Mouse (Mus musculus): ENCODE measurements around the gene Clybl. TPM values are rescaled to one million over a fixed set of nuclear protein-coding genes. Genes with fewer than 3 reads are reported as not detected.

The Clybl gene
- polyA plus RNA-seq, 1 experiment from 2014 or later, result 20.7 TPM

DNA sequence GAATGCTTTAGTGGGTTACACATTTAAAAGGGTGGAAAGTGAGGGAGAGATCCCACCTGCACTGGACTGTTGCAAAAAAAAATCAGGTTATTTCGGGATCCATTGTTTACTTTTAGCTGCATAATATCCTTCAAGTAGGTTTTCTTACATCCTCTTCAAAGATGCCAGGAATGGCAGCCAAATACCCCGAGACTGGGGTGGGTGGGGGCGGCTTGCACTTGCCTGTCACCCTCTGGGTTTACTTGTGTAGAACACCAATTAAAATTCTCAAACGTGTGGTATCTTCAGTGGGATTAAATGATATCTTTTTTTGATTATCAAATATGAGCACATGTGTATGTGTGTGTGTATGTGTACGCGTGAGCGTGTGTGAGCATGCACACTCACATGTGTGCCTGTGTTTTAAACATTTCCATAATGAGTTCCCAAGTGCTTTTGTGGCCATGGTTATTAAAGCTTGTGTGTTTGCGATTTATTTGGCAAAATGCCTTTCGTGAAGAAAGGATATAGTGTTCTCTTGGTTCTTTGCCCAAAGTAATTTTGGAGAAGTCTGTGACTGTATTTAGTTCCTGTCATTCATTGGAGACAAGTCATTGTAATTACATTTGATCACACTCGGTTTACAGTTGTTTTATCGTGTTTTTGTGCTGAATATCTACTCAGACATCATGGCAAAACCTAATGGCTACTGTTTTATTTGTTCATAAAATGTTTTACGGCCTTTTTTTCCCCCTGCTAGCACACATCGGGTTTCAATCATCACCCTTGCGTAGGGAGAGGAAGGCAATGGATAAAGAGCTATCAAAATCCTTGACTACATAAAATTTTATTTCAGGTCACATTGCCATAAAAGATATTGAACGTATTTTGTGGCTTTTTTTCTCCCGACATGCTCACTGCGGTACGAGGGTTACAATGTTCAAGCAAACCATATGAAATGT, 65.7 kb downstream of the Clybl start:
- ATAC-seq (ENCODE audit: insufficient read depth), result no peak
- Histone ChIP-seq H3K4me2 (no peak overlapping the region), H3K27me3 (ENCODE audit: insufficient read depth, low read length) (no peaks in the 10 kb centered on the region), H3K4me3 (ENCODE audit: low read depth, low read length) (no peak overlapping the region), H3K9ac (no peak overlapping the region), H3K9me3 (ENCODE audit: low read depth, low read length) (no peaks in the 10 kb centered on the region), H3K4me1 (ENCODE audit: insufficient read depth) (no peaks in the 10 kb centered on the region), H3K27ac (ENCODE audit: low read depth) (no peak overlapping the region), H3K36me3 (ENCODE audit: insufficient read depth) (no peaks in the 10 kb centered on the region)
- no peak for DNase-seq
- TF ChIP-seq CTCF (IDR thresholded peaks at IDR 0.05; ENCODE audit: low read depth), result no peak
- WGBS, result 77% methylated on average over 18 of the region's 18 CpGs

DNA sequence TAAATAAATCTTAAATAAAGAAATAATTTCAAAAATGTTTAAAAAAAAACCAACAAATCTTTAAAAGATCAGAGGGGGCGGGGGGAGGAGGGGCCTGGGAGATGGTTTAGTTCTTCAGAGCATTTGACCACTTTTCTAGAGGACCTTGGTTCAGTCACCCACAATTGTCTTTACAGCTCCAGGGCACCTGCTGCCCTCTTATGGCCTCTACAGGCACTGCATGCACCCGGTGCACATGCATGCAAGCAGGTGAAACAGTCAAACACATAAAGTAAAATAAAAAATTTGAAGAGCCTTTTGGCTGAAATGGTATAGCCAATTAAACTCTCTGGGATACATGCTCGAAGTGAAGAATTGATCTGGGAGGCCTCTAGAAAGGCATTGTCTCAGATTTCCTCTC, 67.6 kb downstream of the Clybl start:
- Histone ChIP-seq H3K9ac (no peak overlapping the region), H3K4me2 (no peak overlapping the region), H3K4me1 (ENCODE audit: insufficient read depth) (no peaks in the 10 kb centered on the region), H3K27me3 (ENCODE audit: insufficient read depth, low read length) (no peaks in the 10 kb centered on the region; the same call in 1 of the 2 replicates), H3K36me3 (ENCODE audit: insufficient read depth) (no peaks in the 10 kb centered on the region), H3K27ac (ENCODE audit: low read depth) (no peak overlapping the region), H3K4me3 (ENCODE audit: low read depth, low read length) (no peak overlapping the region), H3K9me3 (ENCODE audit: low read depth, low read length) (no peaks in the 10 kb centered on the region)
- DNase-seq (no peak), ATAC-seq (ENCODE audit: insufficient read depth) (no peak)
- peak; percentile 42 for TF ChIP-seq CTCF (IDR thresholded peaks at IDR 0.05; ENCODE audit: low read depth)
- 76% methylated on average over 3 of the region's 3 CpGs for WGBS

- Histone ChIP-seq H3K4me1 (ENCODE audit: insufficient read depth) (no peaks in the 10 kb centered on the region), H3K9ac (no peak overlapping the region), H3K4me3 (ENCODE audit: low read depth, low read length) (no peak overlapping the region), H3K27me3 (ENCODE audit: insufficient read depth, low read length) (peaks cover 18% of the 10 kb centered on the region), H3K36me3 (ENCODE audit: insufficient read depth) (no peaks in the 10 kb centered on the region), H3K27ac (ENCODE audit: low read depth) (no peak overlapping the region), H3K4me2 (no peak overlapping the region), H3K9me3 (ENCODE audit: low read depth, low read length) (no peaks in the 10 kb centered on the region)
- ATAC-seq (ENCODE audit: insufficient read depth), result no peak
- DNase-seq, result no peak
- no peak for TF ChIP-seq CTCF (IDR thresholded peaks at IDR 0.05; ENCODE audit: low read depth)
These were observed 69.8 kb downstream of the Clybl start for GRCm38 (mm10) chr14:122251346-122251745.

- H3K27me3 ChIP-seq (ENCODE audit: insufficient read depth, low read length), result peaks cover 34% of the 10 kb centered on the region
- no peak overlapping the region for H3K4me3 ChIP-seq (ENCODE audit: low read depth, low read length)
- no peak; the same call in 1 of the 2 replicates for ATAC-seq (ENCODE audit: insufficient read depth)
- H3K27ac ChIP-seq (ENCODE audit: low read depth), result no peak overlapping the region
- no peaks in the 10 kb centered on the region for H3K9me3 ChIP-seq (ENCODE audit: low read depth, low read length)
- DNase-seq, result no peak
- no peaks in the 10 kb centered on the region for H3K4me1 ChIP-seq (ENCODE audit: insufficient read depth)
- H3K4me2 ChIP-seq, result no peak overlapping the region
- no peak overlapping the region for H3K9ac ChIP-seq
- 7% methylated on average over 21 of the region's 21 CpGs for WGBS
- no peaks in the 10 kb centered on the region for H3K36me3 ChIP-seq (ENCODE audit: insufficient read depth)
- no peak for TF ChIP-seq CTCF (IDR thresholded peaks at IDR 0.05; ENCODE audit: low read depth)
These were observed 74.2 kb downstream of the Clybl start for GRCm38 (mm10) chr14:122255562-122256260.

DNA sequence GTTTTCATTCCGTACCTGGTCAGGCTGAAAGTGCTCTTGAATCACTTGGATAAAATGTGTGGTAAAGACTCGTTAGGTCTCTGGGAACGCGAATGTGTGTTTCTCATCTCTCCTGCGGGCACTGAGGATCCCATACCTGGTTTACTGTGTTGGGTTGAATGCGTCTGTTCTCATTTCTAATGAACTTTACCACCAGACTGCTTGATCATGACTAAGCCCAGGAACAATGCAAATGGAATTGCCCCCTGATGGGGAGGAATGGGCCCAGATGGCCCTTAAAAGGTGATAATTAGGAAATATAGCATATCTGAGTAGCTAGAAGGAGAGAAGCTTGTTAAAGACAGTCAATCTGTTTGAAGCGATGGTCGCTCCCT, 74.7 kb downstream of the Clybl start:
- no peaks in the 10 kb centered on the region for H3K4me1 ChIP-seq (ENCODE audit: insufficient read depth)
- no peaks in the 10 kb centered on the region for H3K36me3 ChIP-seq (ENCODE audit: insufficient read depth)
- H3K9ac ChIP-seq, result no peak overlapping the region
- ATAC-seq (ENCODE audit: insufficient read depth) (no peak), DNase-seq (no peak)
- no peak for TF ChIP-seq CTCF (IDR thresholded peaks at IDR 0.05; ENCODE audit: low read depth)
- no peak overlapping the region for H3K4me3 ChIP-seq (ENCODE audit: low read depth, low read length)
- peaks cover 34% of the 10 kb centered on the region for H3K27me3 ChIP-seq (ENCODE audit: insufficient read depth, low read length)
- H3K9me3 ChIP-seq (ENCODE audit: low read depth, low read length), result no peaks in the 10 kb centered on the region
- WGBS, result 22% methylated on average over 8 of the region's 8 CpGs
- H3K27ac ChIP-seq (ENCODE audit: low read depth), result no peak overlapping the region
- no peak overlapping the region for H3K4me2 ChIP-seq

DNA sequence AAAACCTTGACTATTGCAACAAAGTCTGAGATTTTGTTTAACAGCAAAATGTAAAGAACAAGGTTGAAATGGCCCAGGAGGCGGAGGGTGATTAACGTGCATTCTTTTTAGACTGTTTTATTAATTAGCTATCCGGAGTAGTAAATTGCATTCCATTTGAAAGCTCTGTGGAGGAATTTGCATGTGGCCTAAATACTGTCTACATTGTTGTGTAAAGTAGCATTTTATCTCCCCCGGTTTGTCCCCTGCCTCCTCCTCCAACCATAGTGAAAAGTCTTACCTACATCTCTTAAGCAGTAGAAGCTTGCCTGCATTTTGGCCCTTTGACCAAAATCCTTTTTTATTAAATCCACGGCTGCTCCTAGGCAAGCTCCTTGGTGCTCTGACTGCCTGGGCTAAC, 76.8 kb downstream of the Clybl start:
- no peak overlapping the region for H3K27ac ChIP-seq (ENCODE audit: low read depth)
- no peak for DNase-seq
- H3K4me2 ChIP-seq, result no peak overlapping the region
- no peaks in the 10 kb centered on the region for H3K36me3 ChIP-seq (ENCODE audit: insufficient read depth)
- no peak overlapping the region for H3K4me3 ChIP-seq (ENCODE audit: low read depth, low read length)
- peaks cover 34% of the 10 kb centered on the region for H3K27me3 ChIP-seq (ENCODE audit: insufficient read depth, low read length)
- H3K9ac ChIP-seq, result no peak overlapping the region
- no peak for TF ChIP-seq CTCF (IDR thresholded peaks at IDR 0.05; ENCODE audit: low read depth)
- ATAC-seq (ENCODE audit: insufficient read depth), result no peak
- no peaks in the 10 kb centered on the region for H3K9me3 ChIP-seq (ENCODE audit: low read depth, low read length)
- 48% methylated on average over 5 of the region's 5 CpGs for WGBS
- H3K4me1 ChIP-seq (ENCODE audit: insufficient read depth), result no peaks in the 10 kb centered on the region

DNA sequence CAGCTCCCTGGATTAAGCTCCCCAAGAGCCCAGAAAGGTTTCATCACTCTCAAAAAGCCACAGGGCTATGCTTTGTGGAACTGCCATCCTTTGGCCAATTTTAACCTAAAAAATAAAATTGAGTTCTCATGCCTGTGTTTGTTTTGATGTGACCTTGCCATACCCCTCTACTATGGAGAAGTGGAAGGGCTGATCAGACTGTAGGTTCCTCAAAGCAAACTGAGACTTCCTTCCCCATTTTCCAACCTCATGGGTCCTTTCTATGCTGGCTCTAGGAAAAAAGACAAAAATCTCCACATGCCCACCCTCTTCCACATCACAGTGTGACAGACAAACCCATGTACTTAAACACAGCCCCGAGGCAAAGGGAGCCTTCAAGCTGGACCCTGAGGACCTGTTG, 79.7 kb downstream of the Clybl start:
- no peaks in the 10 kb centered on the region for H3K9me3 ChIP-seq (ENCODE audit: low read depth, low read length)
- no peaks in the 10 kb centered on the region for H3K4me1 ChIP-seq (ENCODE audit: insufficient read depth)
- no peak for DNase-seq
- H3K27me3 ChIP-seq (ENCODE audit: insufficient read depth, low read length), result peaks cover 18% of the 10 kb centered on the region
- no peak overlapping the region for H3K9ac ChIP-seq
- TF ChIP-seq CTCF (IDR thresholded peaks at IDR 0.05; ENCODE audit: low read depth), result no peak
- H3K27ac ChIP-seq (ENCODE audit: low read depth), result no peak overlapping the region
- H3K4me3 ChIP-seq (ENCODE audit: low read depth, low read length), result no peak overlapping the region
- WGBS, result 82% methylated on average over 1 of the region's 1 CpGs
- H3K4me2 ChIP-seq, result no peak overlapping the region
- no peaks in the 10 kb centered on the region for H3K36me3 ChIP-seq (ENCODE audit: insufficient read depth)
- no peak for ATAC-seq (ENCODE audit: insufficient read depth)

Data from lung, embryonic 14.5 days (tissue).